Mouse (Mus musculus) retina, postnatal 7 days (tissue): ENCODE measurements at regions not wholly inside any gene's neighbourhood (a gene's known extent, or its start where the extent isn't known, plus 50 kb on each side); places are given as distances from the start of the nearest gene placed in this dataset.

Source experiments
- DNase-seq: peaks from one replicate; pipeline ENCODE4 v3.0.0-alpha.2; 2012; ENCODE audit warnings: low read depth, low spot score

- DNase-seq = no peak
Observed at GRCm38 (mm10) chr16:63319602-63320001, 465.5 kb downstream of the Pros1 start.

GRCm38 (mm10) chr16:63351511-63352125 is 497.5 kb downstream of the Pros1 start:
- no peak for DNase-seq

- DNase-seq = no peak
Observed at GRCm38 (mm10) chr16:63369868-63370267, 494.1 kb downstream of the Epha3 start.

GRCm38 (mm10) chr16:63371275-63371674 is 492.7 kb downstream of the Epha3 start:
- no peak for DNase-seq

- DNase-seq = no peak
Observed at GRCm38 (mm10) chr16:63404976-63405375, 459.0 kb downstream of the Epha3 start.

GRCm38 (mm10) chr16:63412656-63413055 is 451.3 kb downstream of the Epha3 start:
- no peak for DNase-seq

GRCm38 (mm10) chr16:63452301-63452700 is 411.7 kb downstream of the Epha3 start:
- DNase-seq = no peak

- DNase-seq = no peak
Observed at GRCm38 (mm10) chr16:63466615-63467014, 397.4 kb downstream of the Epha3 start.

- DNase-seq = no peak
Observed at GRCm38 (mm10) chr16:63468851-63469250, 395.1 kb downstream of the Epha3 start.
